Mouse (Mus musculus): ENCODE measurements at regions not wholly inside any gene's neighbourhood (a gene's known extent, or its start where the extent isn't known, plus 50 kb on each side); places are given as distances from the start of the nearest gene placed in this dataset.

- DNase-seq (ENCODE audit: low spot score in 2 of 2), result no peak
Measured at GRCm38 (mm10) chr1:125488915-125489730, 53.6 kb upstream of the Actr3 start.

- no peak for DNase-seq (ENCODE audit: low spot score in 2 of 2)
Measured at GRCm38 (mm10) chr1:125491014-125491413, 55.5 kb upstream of the Actr3 start.

DNA sequence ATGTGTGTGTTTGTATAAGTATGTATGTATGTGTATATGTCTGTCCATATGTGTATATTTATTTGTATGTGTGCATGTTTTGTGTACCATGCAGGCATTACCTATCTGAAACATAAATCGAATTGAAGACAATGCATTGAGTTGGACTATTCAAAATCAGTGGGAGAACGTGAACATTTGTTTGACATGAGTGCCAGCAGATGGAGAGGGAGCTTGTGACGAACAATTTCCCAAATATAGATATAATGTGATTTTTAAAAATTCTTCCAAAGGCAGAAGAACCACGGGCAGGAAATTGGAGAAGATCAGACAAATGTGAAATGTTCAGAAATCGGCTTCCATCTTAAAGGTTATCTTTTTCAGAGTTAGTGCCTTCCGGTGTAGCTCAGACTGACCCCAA lies 59.1 kb upstream of the Actr3 start:
- DNase-seq (ENCODE audit: low spot score in 2 of 2), result peak; percentile 42 to 83

GRCm38 (mm10) chr1:125495320-125496083 lies 60.0 kb upstream of the Actr3 start:
- DNase-seq (ENCODE audit: low spot score in 2 of 2), result no peak

DNA sequence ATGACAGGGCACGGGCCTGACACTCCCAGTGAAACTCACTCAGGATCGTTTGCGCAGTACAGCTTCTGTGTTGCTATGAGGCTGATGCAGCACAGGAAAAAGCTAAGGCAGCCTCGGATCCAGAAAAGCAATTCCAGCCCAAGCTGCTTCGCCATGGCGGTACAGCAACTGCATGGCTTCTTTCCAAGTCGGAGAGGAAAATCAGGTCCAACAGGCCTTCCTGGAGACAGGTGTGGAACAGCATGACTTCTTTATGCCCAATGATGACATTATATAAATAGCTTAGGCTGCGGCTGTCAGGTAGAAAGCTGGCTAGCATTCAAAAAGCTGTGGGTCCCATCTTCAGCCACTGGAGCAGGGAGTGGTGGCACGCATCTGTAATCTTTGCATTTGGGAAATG lies 61.5 kb upstream of the Actr3 start:
- no peak for DNase-seq (ENCODE audit: low spot score in 2 of 2)

DNA sequence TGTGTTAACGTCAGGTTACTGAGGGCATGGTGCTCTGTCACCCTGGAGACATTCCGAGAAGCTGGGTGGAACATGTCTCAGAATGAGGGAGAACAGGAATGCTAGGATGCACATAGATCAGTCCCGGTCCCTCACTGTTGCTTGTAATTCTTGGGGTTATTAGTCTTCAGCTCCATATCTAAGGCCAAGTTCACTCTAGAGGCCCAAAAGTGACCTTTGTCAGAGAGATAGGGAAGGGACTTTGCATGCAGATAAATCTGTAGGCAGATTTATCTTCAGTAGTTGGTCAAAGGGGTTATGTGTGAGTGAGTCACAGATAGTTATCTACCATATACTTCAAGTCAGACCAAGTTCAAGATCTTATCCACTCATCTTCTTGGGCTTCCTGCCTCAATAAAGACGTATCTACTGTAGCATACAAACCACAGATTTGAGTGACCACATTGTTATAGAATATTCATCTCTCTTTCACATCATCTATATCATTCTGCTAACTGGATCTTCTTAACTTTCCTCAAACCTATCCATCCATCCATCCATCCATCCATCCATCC lies 58.4 kb upstream of the Slc35f5 start:
- DNase-seq (ENCODE audit: low spot score in 2 of 2), result no peak

GRCm38 (mm10) chr1:125503878-125504277 lies 56.5 kb upstream of the Slc35f5 start:
- DNase-seq (ENCODE audit: low spot score in 2 of 2), result no peak

DNA sequence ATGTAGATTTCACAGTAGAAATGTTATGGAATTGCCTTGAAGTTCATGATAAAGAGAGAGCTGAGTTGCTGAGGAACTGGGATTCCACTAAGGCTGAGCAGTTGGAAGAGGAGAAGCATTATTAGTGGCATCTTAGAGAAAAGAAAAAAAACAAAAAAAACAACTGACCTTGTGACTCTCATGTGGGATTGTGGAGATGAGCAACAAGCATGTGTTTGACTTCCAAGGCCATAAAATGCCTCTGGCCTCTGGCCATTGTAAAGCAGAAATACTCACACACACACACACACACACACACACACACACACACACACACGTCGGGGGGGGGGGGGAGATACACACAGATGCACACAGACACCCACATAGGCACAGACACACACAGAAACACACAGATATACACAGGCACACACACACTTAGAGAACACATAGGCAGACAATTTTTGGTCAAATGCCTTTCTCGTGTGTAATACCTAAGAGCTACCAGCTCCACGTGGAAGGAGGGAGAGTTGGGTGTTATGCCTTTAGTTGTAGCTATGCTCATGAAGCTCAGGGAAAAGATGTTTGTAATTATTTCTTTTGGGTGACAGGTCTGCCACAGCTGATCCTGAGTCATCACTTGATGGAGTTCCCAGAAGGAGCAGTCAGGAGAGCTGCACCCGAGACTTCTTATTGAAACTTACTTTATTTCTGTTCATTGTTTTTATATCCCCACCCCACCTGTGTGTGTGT lies 52.4 kb upstream of the Slc35f5 start:
- DNase-seq (ENCODE audit: low spot score in 2 of 2), result no peak

GRCm38 (mm10) chr1:125508594-125509257 lies 51.7 kb upstream of the Slc35f5 start:
- DNase-seq (ENCODE audit: low spot score in 2 of 2), result no peak

Measured in layer of hippocampus, adult 18-20 months (tissue).